Mouse (Mus musculus) limb, embryonic 11.5 days (tissue): ENCODE results near the gene Vmn1r36. TPM values are rescaled to one million over a fixed set of nuclear protein-coding genes. Genes with fewer than 3 reads are reported as not detected.
"Not testable (repeated sequence)": the region's sequence is repeated elsewhere in the genome, so short reads cannot be mapped to it uniquely, and the experiment has no call there.

Experiments
- ATAC-seq: fragments of 200-750 bp; cut with Nextera tagmentation; 2 replicates; pipeline ENCODE4 v1.8.0; 2017; ENCODE audit warnings: low read depth; ENCODE audit not compliant: insufficient number of reproducible peaks, low FRiP score, low TSS enrichment
- DNase-seq: peaks from one replicate; pipeline ENCODE4 v3.0.0-alpha.2; 2015; ENCODE audit warnings: low spot score
- H3K27ac ChIP-seq: fragments of 300-500 bp; sonication (generic); replicated peaks from 2 replicates; pipeline ENCODE4 v1.5.1; 2014; ENCODE audit warnings: low read depth, mild to moderate bottlenecking, low read length
- H3K27me3 ChIP-seq: fragments of 300-500 bp; sonication (generic); 2 replicates; pipeline ENCODE4 v1.6.1; 2014; ENCODE audit warnings: mild to moderate bottlenecking, low read length, mixed read lengths; ENCODE audit not compliant: control insufficient read depth, insufficient read depth
- H3K36me3 ChIP-seq: fragments of 300-500 bp; sonication (generic); 2 replicates; pipeline ENCODE4 v1.6.1; 2014; ENCODE audit warnings: mild to moderate bottlenecking, low read length, moderate library complexity, mixed read lengths; ENCODE audit not compliant: control insufficient read depth, insufficient read depth
- H3K4me1 ChIP-seq: fragments of 300-500 bp; sonication (generic); 2 replicates; pipeline ENCODE4 v1.6.1; 2014; ENCODE audit warnings: low read length, mixed read lengths; ENCODE audit not compliant: control insufficient read depth, insufficient read depth
- H3K4me2 ChIP-seq: fragments of 300-500 bp; sonication (generic); 2 replicates; pipeline ENCODE4 v1.6.1; 2014; ENCODE audit warnings: low read depth, mild to moderate bottlenecking, moderate library complexity; ENCODE audit not compliant: severe bottlenecking
- H3K4me3 ChIP-seq: fragments of 300-500 bp; sonication (generic); 2 replicates; pipeline ENCODE4 v1.5.1; 2014; ENCODE audit warnings: low read depth, low read length
- H3K9ac ChIP-seq: fragments of 300-500 bp; sonication (generic); 2 replicates; pipeline ENCODE4 v1.6.1; 2014; ENCODE audit warnings: mild to moderate bottlenecking, low read length
- H3K9me3 ChIP-seq: fragments of 300-500 bp; sonication (generic); 2 replicates; pipeline ENCODE4 v1.6.1; 2016; ENCODE audit warnings: low read length; ENCODE audit not compliant: control insufficient read depth
- WGBS: fragments of 180-500 bp; shearing (Covaris S2); extraction: QIAGEN DNeasy Blood & Tissue Kit; methylation state at CpG from one replicate; pipeline ENCODE4 v1.1.7; 2014; 5-methylcytosine and 5-hydroxymethylcytosine counted together
- polyA plus RNA-seq: library from polyadenylated mRNA; unstranded; fragments of >200 nt; fragmentation: Nextera tagmentation; extraction: Ambion mirVana; gene quantifications from 2 replicates; pipeline ENCODE4 v1.2.1, GENCODE M21; 2014

The Vmn1r36 gene
- polyA plus RNA-seq: not detected in 2 replicates

DNA sequence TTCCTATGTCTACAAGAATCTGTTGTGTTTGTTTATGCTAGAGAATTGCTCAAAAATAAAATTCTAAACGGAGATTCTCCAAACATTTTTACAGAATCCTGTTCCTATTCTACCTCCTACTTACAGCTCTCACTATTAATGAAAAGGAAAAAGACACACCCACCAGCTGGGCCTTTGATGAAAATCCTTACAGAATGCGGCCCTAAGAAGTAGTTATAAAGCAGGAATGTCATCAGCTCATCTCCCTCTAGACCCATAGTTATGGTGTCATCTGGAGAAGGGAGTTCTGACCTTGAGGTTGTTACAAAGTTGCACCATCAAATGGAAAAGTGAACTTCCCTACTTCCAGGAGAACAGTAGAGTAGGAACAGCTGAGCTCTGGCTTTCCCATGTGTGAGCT, at the start of gene Vmn1r36:
Gene Vmn1r36, minus strand, starts transcription at position 101 of the 400 bp plus-strand sequence.
- not testable (repeated sequence) for H3K9me3 ChIP-seq, H3K27ac ChIP-seq, ATAC-seq, H3K4me3 ChIP-seq, H3K36me3 ChIP-seq, DNase-seq, H3K9ac ChIP-seq, H3K27me3 ChIP-seq, H3K4me2 ChIP-seq, H3K4me1 ChIP-seq
- 75% methylated on average over 2 of the region's 2 CpGs for WGBS

DNA sequence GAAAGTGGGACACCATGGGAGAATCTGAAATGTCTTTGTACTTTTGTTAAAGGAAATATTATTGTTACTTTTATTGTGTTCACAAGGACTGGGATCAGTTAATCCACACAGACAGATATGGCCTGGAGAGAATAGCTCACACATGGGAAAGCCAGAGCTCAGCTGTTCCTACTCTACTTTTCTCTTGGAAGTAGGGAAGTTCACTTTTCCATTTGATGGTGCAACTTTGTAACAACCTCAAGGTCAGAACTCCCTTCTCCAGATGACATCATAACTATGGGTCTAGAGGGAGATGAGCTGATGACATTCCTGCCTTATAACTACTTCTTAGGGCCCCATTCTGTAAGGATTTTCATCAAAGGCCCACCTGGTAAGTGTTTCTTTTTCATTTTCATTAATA, 10.1 kb upstream of the Vmn1r36 start, which contains the start of gene Vmn1r37:
Gene Vmn1r37, plus strand, starts transcription at position 301 of the 400 bp plus-strand sequence.
- H3K9ac ChIP-seq, H3K4me3 ChIP-seq, H3K4me2 ChIP-seq, ATAC-seq, H3K27ac ChIP-seq, H3K36me3 ChIP-seq, DNase-seq, H3K9me3 ChIP-seq, H3K4me1 ChIP-seq, H3K27me3 ChIP-seq: not testable (repeated sequence)

DNA sequence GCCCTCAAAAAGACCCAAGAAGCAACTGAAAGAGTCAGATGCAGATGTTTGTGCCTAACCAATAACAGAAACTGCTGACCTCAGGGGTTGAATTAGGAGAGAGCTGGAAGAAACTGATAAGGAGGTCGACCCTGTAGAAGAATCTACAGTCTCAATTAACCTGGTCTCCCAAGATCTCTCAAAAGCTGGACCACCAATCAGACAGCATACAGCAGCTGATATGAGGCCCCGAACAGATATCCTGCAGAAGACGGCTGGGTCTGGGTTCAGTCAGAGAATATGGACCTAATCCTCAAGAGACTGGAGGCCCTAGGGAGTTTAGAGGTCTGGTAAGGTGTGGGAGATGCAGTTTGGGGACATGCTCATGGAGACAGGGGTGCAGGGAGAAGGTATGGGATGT, 5.1 kb downstream of the Vmn1r36 start:
- 81% methylated on average over 3 of the region's 3 CpGs for WGBS
- Histone ChIP-seq H3K27ac (no peak overlapping the region), H3K9me3 (no peaks in the 10 kb centered on the region), H3K4me2 (no peak overlapping the region), H3K4me1 (no peaks in the 10 kb centered on the region), H3K4me3 (no peak overlapping the region), H3K9ac (no peak overlapping the region), H3K27me3 (no peaks in the 10 kb centered on the region), H3K36me3 (no peaks in the 10 kb centered on the region)
- no peak for ATAC-seq
- no peak for DNase-seq

DNA sequence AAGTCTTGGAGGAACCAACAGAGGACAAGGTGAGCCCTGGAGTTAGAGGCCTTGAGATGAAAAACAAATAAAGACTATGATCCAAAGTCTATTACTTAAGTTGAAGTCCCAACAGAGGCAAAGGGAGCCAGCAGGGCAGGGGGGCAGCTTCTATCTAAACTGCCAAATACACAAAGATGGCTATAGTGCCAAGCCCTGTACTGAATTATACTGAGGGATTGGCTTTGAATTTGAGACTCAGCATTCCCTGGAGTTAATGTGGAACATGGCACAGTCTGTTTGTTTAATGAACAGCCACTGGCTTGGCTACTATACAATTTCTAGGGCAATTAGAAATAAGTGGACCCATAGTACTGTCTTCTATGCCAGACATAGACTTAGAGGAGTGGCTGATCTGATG, 10.1 kb downstream of the Vmn1r36 start:
- no peaks in the 10 kb centered on the region for H3K9me3 ChIP-seq
- no peak overlapping the region for H3K4me3 ChIP-seq
- no peak for DNase-seq
- no peak overlapping the region for H3K27ac ChIP-seq
- no peak for ATAC-seq
- H3K27me3 ChIP-seq: no peaks in the 10 kb centered on the region
- no peaks in the 10 kb centered on the region for H3K36me3 ChIP-seq
- H3K4me2 ChIP-seq: no peak overlapping the region
- no peak overlapping the region for H3K9ac ChIP-seq
- H3K4me1 ChIP-seq: no peaks in the 10 kb centered on the region

DNA sequence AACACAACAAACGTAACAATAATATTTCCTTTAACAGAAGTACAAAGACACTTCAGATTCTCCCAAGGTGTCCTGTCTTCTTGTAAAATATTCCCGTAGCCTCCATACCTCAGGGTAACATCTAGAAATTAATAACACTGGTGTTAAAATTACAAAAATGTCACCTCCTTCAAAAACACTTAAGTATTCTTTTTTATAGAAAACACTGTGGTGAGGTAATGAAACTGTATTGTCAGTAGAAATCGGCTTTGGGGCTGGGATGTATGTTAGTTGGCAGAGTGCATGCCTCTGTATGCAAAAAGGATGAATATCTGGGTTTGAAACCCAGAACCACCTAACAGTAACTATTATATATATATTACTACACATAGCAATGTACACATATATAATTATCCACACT, 33.2 kb downstream of the Vmn1r36 start, which contains the start of gene Vmn1r35:
Gene Vmn1r35, minus strand, starts transcription at position 101 of the 400 bp plus-strand sequence.
- Histone ChIP-seq H3K9me3 (no peaks in the 10 kb centered on the region), H3K36me3 (no peaks in the 10 kb centered on the region), H3K4me3 (no peak within 1 kb of the TSS), H3K9ac (no peak within 1 kb of the TSS), H3K27ac (no peak within 1 kb of the TSS), H3K4me2 (no peak within 1 kb of the TSS), H3K27me3 (no peaks in the 10 kb centered on the region), H3K4me1 (no peaks in the 10 kb centered on the region)
- DNase-seq (no peak), ATAC-seq (no peak)
- 82% methylated on average over 3 of the region's 3 CpGs for WGBS

Other genes with a start within 250 kb of the Vmn1r36 start
- 124 and 136 TPM in 2 replicates for gene Mad2l1, start 183.8 kb downstream of the Vmn1r36 start, polyA plus RNA-seq
- gene Vmn1r32, start 159.1 kb downstream of the Vmn1r36 start, polyA plus RNA-seq: 0.18 and 0.32 TPM in 2 replicates
- gene Vmn1r33, start 100.9 kb downstream of the Vmn1r36 start, polyA plus RNA-seq: not detected in 2 replicates
- gene Vmn1r34, start 75.3 kb downstream of the Vmn1r36 start, polyA plus RNA-seq: not detected in 2 replicates
- not detected in 2 replicates for gene Vmn1r35, start 33.3 kb downstream of the Vmn1r36 start, polyA plus RNA-seq
- not detected in 2 replicates for gene Vmn1r37, start 10.2 kb upstream of the Vmn1r36 start, polyA plus RNA-seq
- not detected in 2 replicates for gene Vmn1r38, start 63.5 kb upstream of the Vmn1r36 start, polyA plus RNA-seq
- not detected in 2 replicates for gene Vmn1r39, start 91.4 kb upstream of the Vmn1r36 start, polyA plus RNA-seq
- 72.2 and 73.0 TPM in 2 replicates for gene Gng12, start 177.2 kb upstream of the Vmn1r36 start, polyA plus RNA-seq